Mouse (Mus musculus) layer of hippocampus, postnatal 14 days (tissue): ENCODE data around the gene Macrod1. TPM values are rescaled to one million over a fixed set of nuclear protein-coding genes. Genes with fewer than 3 reads are reported as not detected.
A peak's percentile ranks its signal among the peaks of the same experiment; 100 is the strongest.
"Not testable (repeated sequence)": the region's sequence is repeated elsewhere in the genome, so short reads cannot be mapped to it uniquely, and the experiment has no call there.

Source experiments
- DNase-seq, 2 experiments: peaks; one replicate each; pipeline ENCODE4 v3.0.0; 2021 to 2022; ENCODE audit warnings: low spot score in 2 of 2, mixed read lengths in 1 of 2
- long read RNA-seq, 2 experiments: library from polyadenylated mRNA; stranded (forward); transcript quantifications; one replicate each; pipeline ENCODE4 v2.0.0; 2021
- total RNA-seq, 2 experiments: library from RNA; stranded (reverse); gene quantifications; 2 replicates each; pipeline ENCODE4 v1.2.3; 2021

Macrod1 gene
- 10 to 100 TPM; 10.3 to 11.6 TPM for total RNA-seq
- long read RNA-seq, experiment 1, transcript Macrod1-201 (11 exons, 1,228 nt), result major isoform, 7 of 62 reads
- long read RNA-seq, experiment 1, partial matches to known transcripts, result 0 of 62 reads
- long read RNA-seq, experiment 1, other reads (novel, unspliced or antisense), result 55 of 62 reads
- long read RNA-seq, experiment 2, transcript Macrod1-201 (11 exons, 1,228 nt), result major isoform, 9 of 125 reads
- long read RNA-seq, experiment 2, partial matches to known transcripts, result 1 of 125 reads
- long read RNA-seq, experiment 2, other reads (novel, unspliced or antisense), result 115 of 125 reads

GRCm38 (mm10) chr19:7056248-7057087 lies at the start of gene Macrod1:
Gene Macrod1, plus strand, starts transcription at chr19:7056810.
- peak; percentile 74 to 79 for DNase-seq

- DNase-seq, result no peak
Measured at GRCm38 (mm10) chr19:7006892-7007593, 49.6 kb upstream of the Macrod1 start.

GRCm38 (mm10) chr19:7012426-7012825 lies 44.2 kb upstream of the Macrod1 start:
- DNase-seq, result no peak

- no peak for DNase-seq
Measured at GRCm38 (mm10) chr19:7013984-7014383, 42.6 kb upstream of the Macrod1 start.

GRCm38 (mm10) chr19:7014481-7015135 lies 42.0 kb upstream of the Macrod1 start:
- DNase-seq, result no peak

GRCm38 (mm10) chr19:7017541-7018457 lies 38.8 kb upstream of the Macrod1 start:
- no peak for DNase-seq

- DNase-seq, result no peak
Measured at GRCm38 (mm10) chr19:7018546-7018945, 38.1 kb upstream of the Macrod1 start.

- DNase-seq, result peak in 1 of 2 experiments; percentile 37
Measured at GRCm38 (mm10) chr19:7019191-7019590, 37.4 kb upstream of the Macrod1 start, which contains the start of gene Fermt3. Gene Fermt3, minus strand, starts transcription at chr19:7019469.

- no peak for DNase-seq
Measured at GRCm38 (mm10) chr19:7020224-7020641, 36.4 kb upstream of the Macrod1 start.

GRCm38 (mm10) chr19:7029531-7029930 lies 27.1 kb upstream of the Macrod1 start:
- DNase-seq, result no peak

- no peak for DNase-seq
Measured at GRCm38 (mm10) chr19:7034006-7034405, 22.6 kb upstream of the Macrod1 start.

- DNase-seq, result peak in 1 of 2 experiments; percentile 64
Measured at GRCm38 (mm10) chr19:7039088-7039720, 17.4 kb upstream of the Macrod1 start.

- DNase-seq, result peak; percentile 99 to 100
Measured at GRCm38 (mm10) chr19:7039841-7040636, 16.6 kb upstream of the Macrod1 start, which contains the start of gene Stip1. Gene Stip1, minus strand, starts transcription at chr19:7039967.

GRCm38 (mm10) chr19:7040637-7041130 lies 15.9 kb upstream of the Macrod1 start:
- no peak for DNase-seq

- DNase-seq, result no peak
Measured at GRCm38 (mm10) chr19:7041171-7041570, 15.4 kb upstream of the Macrod1 start.

- DNase-seq, result no peak
Measured at GRCm38 (mm10) chr19:7044279-7044678, 12.3 kb upstream of the Macrod1 start.

- no peak for DNase-seq
Measured at GRCm38 (mm10) chr19:7044706-7045105, 11.9 kb upstream of the Macrod1 start.

- not testable (repeated sequence) for DNase-seq
Measured at GRCm38 (mm10) chr19:7053382-7053781, 3.2 kb upstream of the Macrod1 start.
